Mouse (Mus musculus) cerebellum, adult 2 months (tissue): ENCODE results near the gene Arhgap31.

Experiments
- CTCF ChIP-seq: fragments of 200-500 bp; IDR thresholded peaks from 2 replicates; pipeline ENCODE4 v1.5.1; 2011; ENCODE audit warnings: low read depth, mild to moderate bottlenecking, control low read depth, low read length, moderate library complexity, borderline replicate concordance; ENCODE audit not compliant: insufficient read depth
- POLR2A ChIP-seq: fragments of 200-500 bp; IDR thresholded peaks from 2 replicates; pipeline ENCODE4 v1.6.1; 2011; ENCODE audit warnings: low read length, control low read depth, borderline replicate concordance; ENCODE audit not compliant: insufficient read depth

DNA sequence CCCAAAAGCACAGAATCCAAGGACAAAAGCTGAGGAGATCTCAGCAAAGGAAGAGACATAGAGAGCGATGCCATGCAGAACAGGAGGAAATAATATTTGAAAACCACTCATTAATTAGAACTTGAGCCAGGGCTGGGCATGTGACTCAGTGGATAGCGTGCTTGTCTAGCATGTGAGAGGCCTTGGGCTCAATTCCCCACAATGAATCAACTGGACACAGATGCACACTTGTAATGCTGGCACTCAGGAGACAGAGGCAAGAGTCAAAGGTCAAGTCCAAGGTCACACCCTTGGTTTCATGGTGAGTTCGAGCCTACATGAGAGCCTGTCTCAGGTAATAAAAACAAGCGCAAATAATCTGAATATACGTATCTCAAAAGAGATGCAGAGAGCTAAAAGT, 15.5 kb downstream of the Arhgap31 start:
- no peak for TF ChIP-seq POLR2A
- TF ChIP-seq CTCF, result no peak
